ENCODE assay signal across 8 mouse cellular contexts in the genomic region with DNA sequence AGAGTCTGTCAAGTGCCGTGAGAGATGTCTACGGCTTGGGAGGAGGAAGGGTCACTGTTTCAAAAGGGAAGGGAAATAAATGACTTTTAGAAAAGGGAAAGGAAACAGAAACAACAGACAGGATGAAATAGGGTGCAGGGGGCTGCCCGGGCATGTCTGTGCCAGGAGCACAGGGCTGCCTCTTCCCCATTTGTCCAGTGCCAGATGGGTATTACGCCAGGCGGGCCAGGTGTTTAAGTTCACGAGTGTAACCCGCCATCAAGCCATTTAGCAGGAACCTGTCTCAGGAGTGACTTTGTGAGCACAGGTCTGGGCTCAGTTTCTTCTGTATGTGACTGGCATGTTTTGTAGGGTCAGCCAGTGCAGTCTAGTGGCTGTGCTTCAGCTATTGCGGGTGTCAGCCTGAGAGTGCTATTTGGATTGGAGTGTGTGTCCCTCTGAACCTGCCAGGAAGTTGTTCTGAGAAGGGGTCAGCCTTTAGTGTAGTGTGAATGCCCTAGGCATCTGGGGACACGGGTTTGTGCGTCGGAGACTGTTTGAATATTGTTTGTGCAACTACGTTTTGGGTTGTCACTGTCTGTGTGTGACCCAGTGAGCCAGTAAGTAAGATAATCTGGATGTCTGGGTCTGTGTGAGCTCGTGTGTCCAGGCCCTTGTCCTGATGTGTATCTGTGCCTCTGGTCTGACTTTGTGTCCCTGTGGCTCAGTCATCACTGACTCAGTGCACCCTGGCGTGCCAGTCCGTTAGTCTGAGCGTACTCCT. TPM values are rescaled to one million over a fixed set of nuclear protein-coding genes. Genes with fewer than 3 reads are reported as not detected.
DNase-seq lines count a peak whose midpoint lies in the region; ATAC-seq and TF ChIP-seq lines count a peak whose summit lies in the region.

No protein-coding gene starts in this region.

- H3K79me2 ChIP-seq in CH12.LX (replicated peaks; ENCODE audit: control insufficient read depth, extremely low read depth, insufficient read depth, poor library complexity, severe bottlenecking): peaks cover 28% of the 10 kb centered on the region

- peaks cover 5 to 37% of the 10 kb centered on the region in 2 experiments; a peak in 3 of 4 replicates for H3K4me1 ChIP-seq in CH12.LX (ENCODE audit: control insufficient read depth in 1 of 2, insufficient read depth in 2 of 2)
- H3K4me1 ChIP-seq in forebrain, embryonic 11.5 days (replicated peaks; ENCODE audit: control insufficient read depth, insufficient read depth, low read length): peaks cover 28% of the 10 kb centered on the region
- peaks cover 24% of the 10 kb centered on the region; the same call in 1 of the 2 replicates for H3K4me1 ChIP-seq in kidney, postnatal 0 days (replicated peaks; ENCODE audit: insufficient read depth, low read length)
- peaks cover 50% of the 10 kb centered on the region for H3K4me1 ChIP-seq in midbrain, embryonic 15.5 days

- H3K4me3 ChIP-seq in gastrocnemius, adult 2 months: peak overlapping the region; percentile 84
- peak overlapping the region; percentile 47 to 99 (median 58) for H3K4me3 ChIP-seq in CH12.LX (replicated peaks in 1 of 3; ENCODE audit: low read depth in 2 of 3, low read length in 2 of 3, poor library complexity in 1 of 3)
- H3K4me3 ChIP-seq in forebrain, embryonic 11.5 days (ENCODE audit: low read depth, low read length): peak overlapping the region; percentile 67
- H3K4me3 ChIP-seq in kidney, postnatal 0 days (replicated peaks; ENCODE audit: low read depth, low read length): peak overlapping the region; percentile 80; the same call in 1 of the 2 replicates
- H3K4me3 ChIP-seq in midbrain, embryonic 15.5 days: peak overlapping the region; percentile 76

- intact Hi-C loops in gastrocnemius, adult 2 months (cut with DNase I): no loop called here

- peak; percentile 48; the same call in 1 of the 2 replicates for TF ChIP-seq POLR2A in CH12.LX (IDR thresholded peaks at IDR 0.05; ENCODE audit: low read depth, low read length)

- no peak for TF ChIP-seq RAD21 in CH12.LX (IDR thresholded peaks at IDR 0.05; ENCODE audit: low read depth, low read length)

- no peak for DNase-seq in gastrocnemius, adult 2 months
- DNase-seq in gastrocnemius, adult 8-10 months (ENCODE audit: low spot score in 2 of 2): no peak
- peak; percentile 80 for DNase-seq in CH12.LX (ENCODE audit: extremely low read depth)
- no peak for DNase-seq in forebrain, embryonic 11.5 days (ENCODE audit: low spot score)
- no peak for DNase-seq in kidney, postnatal 0 days (ENCODE audit: low spot score)
- DNase-seq in adrenal gland, postnatal 10 days: no peak
- no peak for DNase-seq in left cerebral cortex, adult 8-10 months (ENCODE audit: low spot score in 2 of 2)

- WGBS in forebrain, embryonic 11.5 days: 51% methylated on average over 16 of the region's 16 CpGs
- WGBS in kidney, postnatal 0 days: 26% methylated on average over 16 of the region's 16 CpGs
- WGBS in midbrain, embryonic 15.5 days: 46% methylated on average over 16 of the region's 16 CpGs

- no peak for TF ChIP-seq CTCF in gastrocnemius, adult 2 months (IDR thresholded peaks at IDR 0.05)
- no peak for TF ChIP-seq CTCF in CH12.LX (conservative IDR thresholded peaks at IDR 0.05 in 1 of 2, IDR thresholded peaks at IDR 0.05 in 1 of 2; ENCODE audit: low read depth in 2 of 2, low read length in 2 of 2)
- no peak for TF ChIP-seq CTCF in kidney, postnatal 0 days (IDR thresholded peaks at IDR 0.05; ENCODE audit: low read depth)

- H3K27ac ChIP-seq in gastrocnemius, adult 2 months: peak overlapping the region; percentile 95
- H3K27ac ChIP-seq in CH12.LX (ENCODE audit: insufficient read depth, low read depth): peak overlapping the region; percentile 99
- H3K27ac ChIP-seq in forebrain, embryonic 11.5 days (ENCODE audit: low read depth, low read length): peak overlapping the region; percentile 25; the same call in 1 of the 2 replicates
- peak overlapping the region; percentile 70; the same call in 1 of the 2 replicates for H3K27ac ChIP-seq in kidney, postnatal 0 days
- H3K27ac ChIP-seq in midbrain, embryonic 15.5 days: peak overlapping the region; percentile 96; the same call in 1 of the 2 replicates

- ATAC-seq in forebrain, embryonic 11.5 days (replicated peaks; ENCODE audit: low FRiP score): no peak
- 0 out of 2 replicates have a peak, but pooled peaks have one; percentile 0 for ATAC-seq in kidney, postnatal 0 days (replicated peaks; ENCODE audit: low FRiP score, low read depth)
- no peak; the same call in 1 of the 2 replicates for ATAC-seq in midbrain, embryonic 15.5 days (replicated peaks)

- peak overlapping the region; percentile 42 for H3K9ac ChIP-seq in CH12.LX (ENCODE audit: insufficient read depth, low read depth)
- peak overlapping the region; percentile 53 for H3K9ac ChIP-seq in forebrain, embryonic 11.5 days (ENCODE audit: low read length)
- peak overlapping the region; percentile 67; the same call in 1 of the 2 replicates for H3K9ac ChIP-seq in kidney, postnatal 0 days (ENCODE audit: low read depth, low read length)
- peak overlapping the region; percentile 80 for H3K9ac ChIP-seq in midbrain, embryonic 15.5 days

- dilution Hi-C loops in CH12.LX (cut with MboI; ENCODE audit: extremely low pct_ligation_motif_present, extremely low pct_unique_long_range_greater_than_20kb, low sequenced_read_pairs): no loop called here

- H3K27me3 ChIP-seq in CH12.LX (replicated peaks): no peaks in the 10 kb centered on the region
- H3K27me3 ChIP-seq in forebrain, embryonic 11.5 days (ENCODE audit: control insufficient read depth, insufficient read depth, low read length): no peaks in the 10 kb centered on the region
- H3K27me3 ChIP-seq in kidney, postnatal 0 days (ENCODE audit: insufficient read depth, low read length): no peaks in the 10 kb centered on the region
- no peaks in the 10 kb centered on the region for H3K27me3 ChIP-seq in midbrain, embryonic 15.5 days (replicated peaks)

- in situ Hi-C loops in CH12.LX (cut with MboI; ENCODE audit: low pct_ligation_motif_present, low pct_unique_long_range_greater_than_20kb, low sequenced_read_pairs): no loop called here

- peaks cover 3% of the 10 kb centered on the region in 2 experiments for H3K36me3 ChIP-seq in CH12.LX (replicated peaks in 1 of 2; ENCODE audit: control insufficient read depth in 1 of 2, insufficient read depth in 1 of 2, low read length in 1 of 2)
- H3K36me3 ChIP-seq in forebrain, embryonic 11.5 days (ENCODE audit: control insufficient read depth, insufficient read depth, low read length): no peaks in the 10 kb centered on the region
- H3K36me3 ChIP-seq in kidney, postnatal 0 days (ENCODE audit: insufficient read depth, low read length): no peaks in the 10 kb centered on the region
- no peaks in the 10 kb centered on the region for H3K36me3 ChIP-seq in midbrain, embryonic 15.5 days (replicated peaks)

- H3K9me3 ChIP-seq in CH12.LX (replicated peaks; ENCODE audit: low read length): no peaks in the 10 kb centered on the region
- no peaks in the 10 kb centered on the region for H3K9me3 ChIP-seq in forebrain, embryonic 11.5 days (ENCODE audit: control insufficient read depth, low read length)
- H3K9me3 ChIP-seq in kidney, postnatal 0 days (replicated peaks; ENCODE audit: low read length): no peaks in the 10 kb centered on the region
- no peaks in the 10 kb centered on the region for H3K9me3 ChIP-seq in midbrain, embryonic 15.5 days

- TF ChIP-seq EP300 in CH12.LX (IDR thresholded peaks at IDR 0.05; ENCODE audit: low read length): peak; percentile 72

- H3K4me2 ChIP-seq in CH12.LX (ENCODE audit: insufficient read depth, low read depth, poor library complexity, severe bottlenecking): peak overlapping the region; percentile 37
- H3K4me2 ChIP-seq in forebrain, embryonic 11.5 days (ENCODE audit: low read depth, low read length, severe bottlenecking): peak overlapping the region; percentile 99
- H3K4me2 ChIP-seq in kidney, postnatal 0 days (ENCODE audit: low read length): peak overlapping the region; percentile 99
- H3K4me2 ChIP-seq in midbrain, embryonic 15.5 days: peak overlapping the region; percentile 99

RNA-seq across cellular contexts. Expression of gene Bbc3, which starts 0.5 kb away (rescaled TPM):
- total RNA-seq in gastrocnemius, adult 2 months (2021): 1 to 10 TPM; 1.4 to 2.9 TPM
- 1 to 10 TPM; 1.4 to 2.1 (median 1.5) TPM for total RNA-seq in gastrocnemius, adult 8-10 months (2022)
- total RNA-seq in CH12.LX (2012; rRNA removed): 33.2 and 61.7 TPM in 2 replicates
- total RNA-seq in CH12.LX (2014; rRNA removed): 23.2 and 25.4 TPM in 2 replicates
- 22.2 and 23.3 TPM in 2 replicates for polyA plus RNA-seq in CH12.LX (2012; ENCODE audit: insufficient read length, low read depth)
- polyA plus RNA-seq in forebrain, embryonic 11.5 days (2014; fragmentation: Nextera tagmentation; extraction: Ambion mirVana): 8.0 and 11.5 TPM in 2 replicates
- polyA plus RNA-seq in kidney, postnatal 0 days (2015; fragmentation: Nextera tagmentation; extraction: Ambion mirVana): 12.4 and 13.1 TPM in 2 replicates
- 32.0 and 35.0 TPM in 2 replicates for polyA plus RNA-seq in midbrain, embryonic 15.5 days (2015; fragmentation: Nextera tagmentation; extraction: Ambion mirVana)
- 10 to 100 TPM in 1 of 2 experiments, 1 to 10 TPM in 1; 7.9 to 13.9 TPM for total RNA-seq in adrenal gland, postnatal 10 days (2021)
- total RNA-seq in left cerebral cortex, adult 8-10 months (2022): 10 to 100 TPM in 3 of 4 experiments, 1 to 10 TPM in 1; 9.2 to 15.8 (median 12.0) TPM

RNA-seq across cellular contexts. Expression of gene Ccdc9, which starts 22.1 kb away (rescaled TPM):
- total RNA-seq in gastrocnemius, adult 2 months (2021): 10 to 100 TPM; 41.0 to 42.1 TPM
- total RNA-seq in gastrocnemius, adult 8-10 months (2022): 10 to 100 TPM; 28.4 to 37.4 (median 32.2) TPM
- total RNA-seq in CH12.LX (2012; rRNA removed) (47.6 and 53.3 TPM in 2 replicates), CH12.LX (2014; rRNA removed) (32.0 and 37.5 TPM in 2 replicates)
- polyA plus RNA-seq in CH12.LX (2012; ENCODE audit: insufficient read length, low read depth): 81.0 and 94.2 TPM in 2 replicates
- 22.3 and 32.2 TPM in 2 replicates for polyA plus RNA-seq in forebrain, embryonic 11.5 days (2014; fragmentation: Nextera tagmentation; extraction: Ambion mirVana)
- 14.2 and 17.1 TPM in 2 replicates for polyA plus RNA-seq in kidney, postnatal 0 days (2015; fragmentation: Nextera tagmentation; extraction: Ambion mirVana)
- polyA plus RNA-seq in midbrain, embryonic 15.5 days (2015; fragmentation: Nextera tagmentation; extraction: Ambion mirVana): 21.6 and 30.1 TPM in 2 replicates
- total RNA-seq in adrenal gland, postnatal 10 days (2021): 10 to 100 TPM; 54.7 to 67.5 TPM
- 100 to 1,000 TPM in 1 of 4 experiments, 10 to 100 TPM in 3; 80.6 to 105 (median 83.6) TPM for total RNA-seq in left cerebral cortex, adult 8-10 months (2022)

RNA-seq across cellular contexts. Expression of gene Inafm1, which starts 35.3 kb away (rescaled TPM):
- 10 to 100 TPM; 15.7 to 15.8 TPM for total RNA-seq in gastrocnemius, adult 2 months (2021)
- total RNA-seq in gastrocnemius, adult 8-10 months (2022): 10 to 100 TPM; 13.6 to 19.4 (median 15.8) TPM
- total RNA-seq in CH12.LX (2012; rRNA removed): 5.6 and 7.4 TPM in 2 replicates
- total RNA-seq in CH12.LX (2014; rRNA removed): 1.1 and 1.5 TPM in 2 replicates
- polyA plus RNA-seq in CH12.LX (2012; ENCODE audit: insufficient read length, low read depth): 9.3 and 9.5 TPM in 2 replicates
- 10.9 and 11.6 TPM in 2 replicates for polyA plus RNA-seq in forebrain, embryonic 11.5 days (2014; fragmentation: Nextera tagmentation; extraction: Ambion mirVana)
- polyA plus RNA-seq in kidney, postnatal 0 days (2015; fragmentation: Nextera tagmentation; extraction: Ambion mirVana): 28.2 and 32.0 TPM in 2 replicates
- 47.9 and 51.8 TPM in 2 replicates for polyA plus RNA-seq in midbrain, embryonic 15.5 days (2015; fragmentation: Nextera tagmentation; extraction: Ambion mirVana)
- 10 to 100 TPM; 20.4 to 24.2 TPM for total RNA-seq in adrenal gland, postnatal 10 days (2021)
- total RNA-seq in left cerebral cortex, adult 8-10 months (2022): 10 to 100 TPM; 34.6 to 36.9 (median 36.6) TPM

RNA-seq across cellular contexts. Expression of gene C5ar1, which starts 49.4 kb away (rescaled TPM):
- total RNA-seq in gastrocnemius, adult 2 months (2021): 1 to 10 TPM; 1.6 to 2.4 TPM
- 1 to 10 TPM in 2 of 4 experiments, under 1 TPM in 2; 0.44 to 1.4 (median 0.92) TPM for total RNA-seq in gastrocnemius, adult 8-10 months (2022)
- not detected in 2 replicates for total RNA-seq in CH12.LX (2012; rRNA removed)
- total RNA-seq in CH12.LX (2014; rRNA removed): not detected in 2 replicates
- not detected in 2 replicates for polyA plus RNA-seq in CH12.LX (2012; ENCODE audit: insufficient read length, low read depth)
- polyA plus RNA-seq in forebrain, embryonic 11.5 days (2014; fragmentation: Nextera tagmentation; extraction: Ambion mirVana): 0.76 and 1.1 TPM in 2 replicates
- 3.1 and 3.4 TPM in 2 replicates for polyA plus RNA-seq in kidney, postnatal 0 days (2015; fragmentation: Nextera tagmentation; extraction: Ambion mirVana)
- polyA plus RNA-seq in midbrain, embryonic 15.5 days (2015; fragmentation: Nextera tagmentation; extraction: Ambion mirVana): 1.5 and 2.9 TPM in 2 replicates
- 1 to 10 TPM; 2.7 to 3.9 TPM for total RNA-seq in adrenal gland, postnatal 10 days (2021)
- 1 to 10 TPM in 2 of 4 experiments, under 1 TPM in 2; 0.46 to 3.4 (median 1.7) TPM for total RNA-seq in left cerebral cortex, adult 8-10 months (2022)

Comparison
In these comparisons a context has a peak if more than half of its experiments do, and no peak if none do; other contexts are left out.
1. H3K27ac ChIP-seq: peak in every context shown above with its lines; median percentile 99 in CH12.LX; 96 in midbrain, embryonic 15.5 days; 95 in gastrocnemius, adult 2 months; 70 in kidney, postnatal 0 days; 25 in forebrain, embryonic 11.5 days.
2. H3K4me2 ChIP-seq: peak in every context shown above with its lines; median percentile 99 in forebrain, embryonic 11.5 days; 99 in kidney, postnatal 0 days; 99 in midbrain, embryonic 15.5 days; 37 in CH12.LX.